Mouse (Mus musculus): ENCODE data around the gene Atp2b4. TPM values are rescaled to one million over a fixed set of nuclear protein-coding genes. Genes with fewer than 3 reads are reported as not detected.

Atp2b4 gene
- polyA plus RNA-seq, 1 experiment from 2014 or later = 22.3 TPM

- no peaks in the 10 kb centered on the region for H3K27me3 ChIP-seq
- no peak for ATAC-seq (ENCODE audit: insufficient number of reproducible peaks, low FRiP score, low TSS enrichment, low read depth)
- 55% methylated on average over 11 of the region's 11 CpGs for WGBS
- H3K9me3 ChIP-seq (replicated peaks) = no peaks in the 10 kb centered on the region
- H3K4me1 ChIP-seq = peaks cover 39% of the 10 kb centered on the region
- no peak overlapping the region for H3K4me3 ChIP-seq (replicated peaks)
- no peak overlapping the region for H3K4me2 ChIP-seq (replicated peaks)
- peak overlapping the region; percentile 67; the same call in 1 of the 2 replicates for H3K27ac ChIP-seq (replicated peaks)
- H3K36me3 ChIP-seq = no peaks in the 10 kb centered on the region
- no peak overlapping the region for H3K9ac ChIP-seq
Observed at GRCm38 (mm10) chr1:133693536-133694114, 107.2 kb downstream of the Atp2b4 start.

- Histone ChIP-seq H3K27me3 (no peaks in the 10 kb centered on the region), H3K9ac (no peak overlapping the region), H3K36me3 (no peaks in the 10 kb centered on the region), H3K4me1 (peaks cover 39% of the 10 kb centered on the region), H3K4me2 (replicated peaks) (no peak overlapping the region), H3K9me3 (replicated peaks) (no peaks in the 10 kb centered on the region), H3K27ac (replicated peaks) (no peak overlapping the region; the same call in 1 of the 2 replicates), H3K4me3 (replicated peaks) (no peak overlapping the region)
- no peak for ATAC-seq (ENCODE audit: insufficient number of reproducible peaks, low FRiP score, low TSS enrichment, low read depth)
- 40% methylated on average over 4 of the region's 4 CpGs for WGBS
Observed at GRCm38 (mm10) chr1:133692195-133692594, 108.6 kb downstream of the Atp2b4 start.

GRCm38 (mm10) chr1:133691046-133691445, 109.8 kb downstream of the Atp2b4 start:
- ATAC-seq (ENCODE audit: insufficient number of reproducible peaks, low FRiP score, low TSS enrichment, low read depth) = no peak

GRCm38 (mm10) chr1:133689897-133690296, 110.9 kb downstream of the Atp2b4 start, which contains the start of gene Lax1:
Lax1 (minus strand) TSS chr1:133690108.
- 9% methylated on average over 6 of the region's 6 CpGs for WGBS
- no peak within 1 kb of the TSS for H3K9ac ChIP-seq

More at GRCm38 (mm10) chr1:133691046-133691445, 109.8 kb downstream of the Atp2b4 start:
- H3K27me3 ChIP-seq = no peaks in the 10 kb centered on the region
- no peak overlapping the region for H3K4me3 ChIP-seq (replicated peaks)
- no peak overlapping the region for H3K4me2 ChIP-seq (replicated peaks)
- peaks cover 31% of the 10 kb centered on the region for H3K4me1 ChIP-seq
- no peaks in the 10 kb centered on the region for H3K36me3 ChIP-seq
- H3K9me3 ChIP-seq (replicated peaks) = no peaks in the 10 kb centered on the region
- no peak overlapping the region for H3K27ac ChIP-seq (replicated peaks)
- H3K9ac ChIP-seq = no peak overlapping the region
- WGBS = 95% methylated on average over 6 of the region's 6 CpGs

GRCm38 (mm10) chr1:133688301-133688700, 112.5 kb downstream of the Atp2b4 start:
- no peak for ATAC-seq (ENCODE audit: insufficient number of reproducible peaks, low FRiP score, low TSS enrichment, low read depth)
- 67% methylated on average over 7 of the region's 7 CpGs for WGBS
- H3K9me3 ChIP-seq (replicated peaks) = no peaks in the 10 kb centered on the region
- no peaks in the 10 kb centered on the region for H3K27me3 ChIP-seq
- H3K27ac ChIP-seq (replicated peaks) = no peak overlapping the region
- no peak overlapping the region for H3K4me2 ChIP-seq (replicated peaks)
- H3K4me1 ChIP-seq = peaks cover 5% of the 10 kb centered on the region; the same call in 1 of the 2 replicates
- H3K4me3 ChIP-seq (replicated peaks) = no peak overlapping the region
- H3K9ac ChIP-seq = no peak overlapping the region
- H3K36me3 ChIP-seq = no peaks in the 10 kb centered on the region

More at GRCm38 (mm10) chr1:133689897-133690296, 110.9 kb downstream of the Atp2b4 start, which contains the start of gene Lax1:
- no peaks in the 10 kb centered on the region for H3K9me3 ChIP-seq (replicated peaks)
- H3K4me3 ChIP-seq (replicated peaks) = no peak within 1 kb of the TSS
- ATAC-seq (ENCODE audit: insufficient number of reproducible peaks, low FRiP score, low TSS enrichment, low read depth) = no peak
- no peak within 1 kb of the TSS for H3K4me2 ChIP-seq (replicated peaks)
- no peaks in the 10 kb centered on the region for H3K36me3 ChIP-seq
- H3K27ac ChIP-seq (replicated peaks) = no peak within 1 kb of the TSS
- H3K4me1 ChIP-seq = peaks cover 20% of the 10 kb centered on the region
- H3K27me3 ChIP-seq = no peaks in the 10 kb centered on the region

GRCm38 (mm10) chr1:133685749-133686519, 114.9 kb downstream of the Atp2b4 start:
- no peaks in the 10 kb centered on the region for H3K36me3 ChIP-seq
- no peaks in the 10 kb centered on the region for H3K9me3 ChIP-seq (replicated peaks)
- H3K4me3 ChIP-seq (replicated peaks) = no peak overlapping the region
- WGBS = 56% methylated on average over 10 of the region's 10 CpGs
- H3K27me3 ChIP-seq = no peaks in the 10 kb centered on the region
- peaks cover 5% of the 10 kb centered on the region; the same call in 1 of the 2 replicates for H3K4me1 ChIP-seq
- no peak for ATAC-seq (ENCODE audit: insufficient number of reproducible peaks, low FRiP score, low TSS enrichment, low read depth)
- H3K9ac ChIP-seq = no peak overlapping the region
- H3K27ac ChIP-seq (replicated peaks) = no peak overlapping the region; the same call in 1 of the 2 replicates
- no peak overlapping the region for H3K4me2 ChIP-seq (replicated peaks)

- no peaks in the 10 kb centered on the region for H3K36me3 ChIP-seq
- H3K9ac ChIP-seq = no peak overlapping the region
- ATAC-seq (ENCODE audit: insufficient number of reproducible peaks, low FRiP score, low TSS enrichment, low read depth) = no peak
- H3K27me3 ChIP-seq = no peaks in the 10 kb centered on the region
- no peak overlapping the region for H3K4me2 ChIP-seq (replicated peaks)
- H3K4me3 ChIP-seq (replicated peaks) = no peak overlapping the region
- H3K4me1 ChIP-seq = no peaks in the 10 kb centered on the region
- H3K27ac ChIP-seq (replicated peaks) = no peak overlapping the region
- H3K9me3 ChIP-seq (replicated peaks) = no peaks in the 10 kb centered on the region
- WGBS = 68% methylated on average over 3 of the region's 3 CpGs
Observed at GRCm38 (mm10) chr1:133671801-133672200, 129.0 kb downstream of the Atp2b4 start.

GRCm38 (mm10) chr1:133671266-133671665, 129.6 kb downstream of the Atp2b4 start:
- H3K9me3 ChIP-seq (replicated peaks) = no peaks in the 10 kb centered on the region
- no peak for ATAC-seq (ENCODE audit: insufficient number of reproducible peaks, low FRiP score, low TSS enrichment, low read depth)
- H3K4me2 ChIP-seq (replicated peaks) = no peak overlapping the region
- no peak overlapping the region for H3K9ac ChIP-seq
- H3K27ac ChIP-seq (replicated peaks) = no peak overlapping the region
- no peaks in the 10 kb centered on the region for H3K27me3 ChIP-seq
- no peaks in the 10 kb centered on the region for H3K4me1 ChIP-seq
- H3K4me3 ChIP-seq (replicated peaks) = no peak overlapping the region
- 89% methylated on average over 3 of the region's 3 CpGs for WGBS
- no peaks in the 10 kb centered on the region for H3K36me3 ChIP-seq

- no peak overlapping the region for H3K4me2 ChIP-seq (replicated peaks)
- no peak for ATAC-seq (ENCODE audit: insufficient number of reproducible peaks, low FRiP score, low TSS enrichment, low read depth)
- no peak overlapping the region for H3K9ac ChIP-seq
- H3K4me3 ChIP-seq (replicated peaks) = no peak overlapping the region
- H3K27ac ChIP-seq (replicated peaks) = no peak overlapping the region
- 77% methylated on average over 6 of the region's 6 CpGs for WGBS
- H3K4me1 ChIP-seq = no peaks in the 10 kb centered on the region
- H3K9me3 ChIP-seq (replicated peaks) = no peaks in the 10 kb centered on the region
- H3K36me3 ChIP-seq = no peaks in the 10 kb centered on the region
- H3K27me3 ChIP-seq = no peaks in the 10 kb centered on the region
Observed at GRCm38 (mm10) chr1:133670776-133671175, 130.1 kb downstream of the Atp2b4 start.

- H3K4me2 ChIP-seq (replicated peaks) = no peak overlapping the region
- H3K9ac ChIP-seq = no peak overlapping the region
- H3K9me3 ChIP-seq (replicated peaks) = no peaks in the 10 kb centered on the region
- no peaks in the 10 kb centered on the region for H3K27me3 ChIP-seq
- WGBS = 81% methylated on average over 12 of the region's 12 CpGs
- H3K36me3 ChIP-seq = no peaks in the 10 kb centered on the region
- ATAC-seq (ENCODE audit: insufficient number of reproducible peaks, low FRiP score, low TSS enrichment, low read depth) = no peak
- H3K4me3 ChIP-seq (replicated peaks) = no peak overlapping the region
- H3K4me1 ChIP-seq = no peaks in the 10 kb centered on the region
- no peak overlapping the region for H3K27ac ChIP-seq (replicated peaks)
Observed at GRCm38 (mm10) chr1:133670190-133670589, 130.7 kb downstream of the Atp2b4 start.

- Histone ChIP-seq H3K4me1 (no peaks in the 10 kb centered on the region), H3K9ac (no peak overlapping the region), H3K4me2 (replicated peaks) (no peak overlapping the region), H3K9me3 (replicated peaks) (no peaks in the 10 kb centered on the region), H3K36me3 (no peaks in the 10 kb centered on the region), H3K27me3 (no peaks in the 10 kb centered on the region), H3K27ac (replicated peaks) (no peak overlapping the region), H3K4me3 (replicated peaks) (no peak overlapping the region)
- ATAC-seq (ENCODE audit: insufficient number of reproducible peaks, low FRiP score, low TSS enrichment, low read depth) = no peak
- 79% methylated on average over 3 of the region's 3 CpGs for WGBS
Observed at GRCm38 (mm10) chr1:133668618-133669017, 132.2 kb downstream of the Atp2b4 start.
